ENCODE assay signal across 14 mouse cellular contexts in the genomic region with DNA sequence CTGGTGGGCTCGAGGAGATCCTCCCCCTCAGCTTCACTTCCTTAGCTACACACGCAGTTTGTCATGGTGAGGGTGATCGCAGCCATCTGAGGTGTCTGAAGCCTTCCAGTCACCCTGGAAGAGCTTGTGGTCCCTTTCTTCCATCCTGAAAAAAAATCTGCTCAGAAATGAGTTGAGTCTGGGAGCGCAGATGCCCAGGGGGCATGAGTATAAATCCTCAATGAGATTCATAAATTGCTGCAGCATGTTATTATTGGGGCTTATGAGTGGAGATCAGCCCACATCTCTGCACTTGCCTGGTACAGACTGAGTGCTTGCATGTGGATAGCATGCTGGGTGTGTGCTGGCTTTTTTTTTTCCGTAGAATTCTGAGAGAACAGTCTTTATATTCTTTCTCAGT.
DNase-seq lines count a peak whose midpoint lies in the region; ATAC-seq lines count a peak whose summit lies in the region.
"Had no signal": no experiment of that assay in that cellular context is flagged by ENCODE, and none has a peak within 500 bp of the region (broad histone marks: within the 10 kb centered on the region; RNA-seq: fewer than 3 reads in every experiment).

No protein-coding gene starts in this region.

- H3K9ac ChIP-seq in intestine, embryonic 14.5 days (ENCODE audit: low read length) = no peak overlapping the region
- H3K9ac ChIP-seq in intestine, embryonic 15.5 days = no peak overlapping the region
- H3K9ac ChIP-seq in midbrain, embryonic 11.5 days (ENCODE audit: low read length) = no peak overlapping the region
- no peak overlapping the region for H3K9ac ChIP-seq in midbrain, embryonic 16.5 days (ENCODE audit: low read depth, low read length)

- H3K4me3 ChIP-seq in intestine, embryonic 14.5 days (ENCODE audit: low read depth, low read length) = no peak overlapping the region
- no peak overlapping the region for H3K4me3 ChIP-seq in intestine, embryonic 15.5 days (replicated peaks)
- no peak overlapping the region for H3K4me3 ChIP-seq in midbrain, embryonic 11.5 days (ENCODE audit: low read depth, low read length)
- no peak overlapping the region for H3K4me3 ChIP-seq in midbrain, embryonic 16.5 days (ENCODE audit: low read depth, low read length)
- H3K4me3 ChIP-seq: layer of hippocampus, adult 2 months had no signal

- no peak for DNase-seq in intestine, embryonic 14.5 days (ENCODE audit: low spot score)
- DNase-seq in midbrain, embryonic 11.5 days (ENCODE audit: low spot score, missing footprints) = peak; percentile 73
- peak; percentile 75 for DNase-seq in ZHBTc4 (ENCODE audit: low read depth, low spot score)
- DNase-seq in retina, postnatal 1 day = peak; percentile 34
- no peak for DNase-seq in layer of hippocampus, adult 9-11 months
- DNase-seq: B cell, adult 2 months; cerebellum, postnatal 10 days; gastrocnemius, postnatal 10 days; heart, adult 18-20 months; lung, adult 2 months; thymus, postnatal 4 days had no signal

- H3K27ac ChIP-seq in intestine, embryonic 14.5 days (ENCODE audit: low read depth) = no peak overlapping the region
- H3K27ac ChIP-seq in intestine, embryonic 15.5 days = no peak overlapping the region
- H3K27ac ChIP-seq in midbrain, embryonic 11.5 days (ENCODE audit: low read depth, low read length) = no peak overlapping the region
- no peak overlapping the region for H3K27ac ChIP-seq in midbrain, embryonic 16.5 days (ENCODE audit: low read length)
- H3K27ac ChIP-seq: layer of hippocampus, adult 2 months had no signal

- no peak for ATAC-seq in intestine, embryonic 14.5 days (replicated peaks; ENCODE audit: low FRiP score, low TSS enrichment, low read depth)
- ATAC-seq in intestine, embryonic 15.5 days = no peak
- ATAC-seq in midbrain, embryonic 11.5 days (ENCODE audit: low FRiP score) = no peak
- no peak for ATAC-seq in midbrain, embryonic 16.5 days

- H3K9me3 ChIP-seq in intestine, embryonic 14.5 days (ENCODE audit: control insufficient read depth, low read length) = no peaks in the 10 kb centered on the region
- no peaks in the 10 kb centered on the region for H3K9me3 ChIP-seq in intestine, embryonic 15.5 days
- no peaks in the 10 kb centered on the region for H3K9me3 ChIP-seq in midbrain, embryonic 11.5 days (ENCODE audit: control insufficient read depth, low read length)
- H3K9me3 ChIP-seq in midbrain, embryonic 16.5 days (replicated peaks; ENCODE audit: control insufficient read depth, low read length, poor library complexity, severe bottlenecking) = no peaks in the 10 kb centered on the region

- 0 out of 2 replicates have a peak overlapping the region, but pooled peaks have one; percentile 5 for H3K4me2 ChIP-seq in intestine, embryonic 14.5 days (ENCODE audit: low read length)
- no peak overlapping the region for H3K4me2 ChIP-seq in intestine, embryonic 15.5 days (replicated peaks)
- no peak overlapping the region for H3K4me2 ChIP-seq in midbrain, embryonic 11.5 days
- H3K4me2 ChIP-seq in midbrain, embryonic 16.5 days (ENCODE audit: low read length) = no peak overlapping the region

- H3K36me3 ChIP-seq in intestine, embryonic 14.5 days (ENCODE audit: control insufficient read depth, insufficient read depth, low read length) = no peaks in the 10 kb centered on the region
- H3K36me3 ChIP-seq in intestine, embryonic 15.5 days = no peaks in the 10 kb centered on the region
- H3K36me3 ChIP-seq in midbrain, embryonic 11.5 days (ENCODE audit: control insufficient read depth, insufficient read depth, low read length) = no peaks in the 10 kb centered on the region
- no peaks in the 10 kb centered on the region for H3K36me3 ChIP-seq in midbrain, embryonic 16.5 days (ENCODE audit: control insufficient read depth, insufficient read depth, low read length)

- peaks cover 23% of the 10 kb centered on the region for H3K4me1 ChIP-seq in intestine, embryonic 14.5 days (replicated peaks; ENCODE audit: control insufficient read depth, insufficient read depth, low read length)
- H3K4me1 ChIP-seq in intestine, embryonic 15.5 days (replicated peaks) = peaks cover 6% of the 10 kb centered on the region; the same call in 1 of the 2 replicates
- H3K4me1 ChIP-seq in midbrain, embryonic 11.5 days (ENCODE audit: control insufficient read depth, insufficient read depth, low read length) = 0 out of 2 replicates have a peak, but pooled peaks cover 8% of the 10 kb centered on the region
- H3K4me1 ChIP-seq in midbrain, embryonic 16.5 days (ENCODE audit: control insufficient read depth, insufficient read depth, low read length) = peaks cover 25% of the 10 kb centered on the region

- H3K27me3 ChIP-seq in intestine, embryonic 14.5 days (replicated peaks; ENCODE audit: control insufficient read depth, insufficient read depth, low read length) = no peaks in the 10 kb centered on the region
- H3K27me3 ChIP-seq in intestine, embryonic 15.5 days (replicated peaks) = no peaks in the 10 kb centered on the region
- H3K27me3 ChIP-seq in midbrain, embryonic 11.5 days (ENCODE audit: control insufficient read depth, insufficient read depth, low read length) = no peaks in the 10 kb centered on the region; the same call in 1 of the 2 replicates
- no peaks in the 10 kb centered on the region for H3K27me3 ChIP-seq in midbrain, embryonic 16.5 days (ENCODE audit: control insufficient read depth, insufficient read depth, low read depth, low read length)

- 50% methylated on average over 5 of the region's 5 CpGs for WGBS in intestine, embryonic 14.5 days
- 54% methylated on average over 5 of the region's 5 CpGs for WGBS in intestine, embryonic 15.5 days
- WGBS in midbrain, embryonic 11.5 days = 76% methylated on average over 5 of the region's 5 CpGs
- WGBS in midbrain, embryonic 16.5 days = 63% methylated on average over 5 of the region's 5 CpGs

Comparison
In these comparisons a context has a peak if more than half of its experiments do, and no peak if none do; other contexts are left out.
1. DNase-seq: peak in midbrain, embryonic 11.5 days (single experiment), ZHBTc4 (single experiment) and retina, postnatal 1 day (single experiment); none in intestine, embryonic 14.5 days (single experiment) and layer of hippocampus, adult 9-11 months (single experiment).